Mouse (Mus musculus) C2C12 (cell line): ENCODE results near the gene Nceh1.

Experiments
- CEBPB ChIP-seq: IDR thresholded peaks from one replicate; pipeline ENCODE4 v1.6.1; 2011; ENCODE audit warnings: low read depth, mild to moderate bottlenecking, control low read depth, moderate library complexity
- CTCF ChIP-seq: IDR thresholded peaks from one replicate; pipeline ENCODE4 v1.5.1; 2011; ENCODE audit not compliant: control insufficient read depth, insufficient read depth, insufficient read length
- MYOG ChIP-seq: IDR thresholded peaks from one replicate; pipeline ENCODE4 v1.6.1; 2011; ENCODE audit not compliant: control insufficient read depth, insufficient read length; ENCODE audit errors: extremely low read depth

DNA sequence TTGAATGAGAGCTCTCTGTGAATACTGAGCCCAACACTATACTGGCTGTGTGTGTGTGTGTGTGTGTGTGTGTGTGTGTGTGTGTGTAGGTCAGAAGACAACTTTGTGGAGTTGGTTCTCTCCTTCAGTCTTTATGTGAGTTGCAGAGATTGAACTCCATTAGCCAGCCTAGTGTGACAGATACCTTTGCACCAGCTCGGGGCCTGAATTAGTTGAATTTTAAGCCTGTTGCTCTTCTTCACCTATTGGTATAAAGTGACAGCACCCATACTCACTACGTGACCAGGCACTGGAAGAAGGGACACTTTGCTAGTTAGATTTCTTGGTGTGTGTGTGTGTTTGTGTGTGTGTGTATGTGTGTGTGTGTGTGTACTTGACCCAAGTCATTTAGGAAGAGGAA lies 77.6 kb downstream of the Nceh1 start:
- no peak for TF ChIP-seq CTCF
- TF ChIP-seq CEBPB = no peak
- no peak for TF ChIP-seq MYOG
